Mouse (Mus musculus) heart, embryonic 10.5 days (tissue): ENCODE results near the gene Sept9. TPM values are rescaled to one million over a fixed set of nuclear protein-coding genes. Genes with fewer than 3 reads are reported as not detected.

ENCODE experiments used
- DNase-seq: peaks from one replicate; pipeline ENCODE4 v3.0.0-alpha.2; 2017; ENCODE audit warnings: low spot score
- H3K27ac ChIP-seq: fragments of 300-500 bp; sonication (generic); 2 replicates; pipeline ENCODE4 v1.5.1; 2016; ENCODE audit warnings: mild to moderate bottlenecking
- H3K27me3 ChIP-seq: fragments of 300-500 bp; sonication (generic); 2 replicates; pipeline ENCODE4 v1.6.1; 2016; ENCODE audit warnings: mild to moderate bottlenecking; ENCODE audit not compliant: poor library complexity, insufficient read depth, severe bottlenecking
- H3K36me3 ChIP-seq: fragments of 300-500 bp; sonication (generic); 2 replicates; pipeline ENCODE4 v1.6.1; 2016; ENCODE audit warnings: mild to moderate bottlenecking, moderate library complexity
- H3K4me1 ChIP-seq: fragments of 300-500 bp; sonication (generic); 2 replicates; pipeline ENCODE4 v1.6.1; 2016; ENCODE audit warnings: mild to moderate bottlenecking
- H3K4me3 ChIP-seq: fragments of 300-500 bp; sonication (generic); 2 replicates; pipeline ENCODE4 v1.5.1; 2016; ENCODE audit warnings: mild to moderate bottlenecking, moderate library complexity
- H3K9me3 ChIP-seq: fragments of 300-500 bp; sonication (generic); 2 replicates; pipeline ENCODE4 v1.6.1; 2016; ENCODE audit warnings: mild to moderate bottlenecking, moderate library complexity
- WGBS: fragments of 180-500 bp; shearing (Covaris S2); methylation state at CpG from one replicate; pipeline ENCODE4 v1.1.7; 2016; 5-methylcytosine and 5-hydroxymethylcytosine counted together
- polyA plus RNA-seq: library from polyadenylated mRNA; unstranded; fragments of >200 nt; fragmentation: Nextera tagmentation; extraction: Ambion mirVana; gene quantifications from 2 replicates; pipeline ENCODE4 v1.2.1, GENCODE M21; 2016

Sept9 gene
- 148 and 164 TPM in 2 replicates for polyA plus RNA-seq

- Histone ChIP-seq H3K27me3 (peaks cover 80% of the 10 kb centered on the region), H3K4me3 (peak within 1 kb of the TSS; percentile 72), H3K27ac (peak within 1 kb of the TSS; percentile 80), H3K9me3 (no peaks in the 10 kb centered on the region), H3K36me3 (0 out of 2 replicates have a peak, but pooled peaks cover 3% of the 10 kb centered on the region), H3K4me1 (peaks cover 56% of the 10 kb centered on the region)
- no peak for DNase-seq
- under 1% methylated on average over 70 of the region's 70 CpGs for WGBS
Observed at GRCm38 (mm10) chr11:117199282-117200175, at the start of gene Sept9. Gene Sept9, plus strand, starts transcription at chr11:117199661.

- no peak overlapping the region for H3K27ac ChIP-seq
- no peaks in the 10 kb centered on the region for H3K9me3 ChIP-seq
- peaks cover 94% of the 10 kb centered on the region for H3K36me3 ChIP-seq
- 83% methylated on average over 9 of the region's 9 CpGs for WGBS
- peaks cover 40% of the 10 kb centered on the region for H3K4me1 ChIP-seq
- no peaks in the 10 kb centered on the region for H3K27me3 ChIP-seq
- no peak overlapping the region for H3K4me3 ChIP-seq
- no peak for DNase-seq
Observed at GRCm38 (mm10) chr11:117150467-117150966, 48.9 kb upstream of the Sept9 start.

- 87% methylated on average over 7 of the region's 7 CpGs for WGBS
- peaks cover 93% of the 10 kb centered on the region for H3K36me3 ChIP-seq
- no peak overlapping the region for H3K27ac ChIP-seq
- H3K27me3 ChIP-seq = no peaks in the 10 kb centered on the region
- no peaks in the 10 kb centered on the region for H3K9me3 ChIP-seq
- no peak overlapping the region for H3K4me3 ChIP-seq
- H3K4me1 ChIP-seq = peaks cover 50% of the 10 kb centered on the region
- DNase-seq = no peak
Observed at GRCm38 (mm10) chr11:117151461-117151860, 48.0 kb upstream of the Sept9 start.

GRCm38 (mm10) chr11:117152541-117152940 is 46.9 kb upstream of the Sept9 start:
- Histone ChIP-seq H3K36me3 (peaks cover 92% of the 10 kb centered on the region), H3K27me3 (no peaks in the 10 kb centered on the region), H3K27ac (no peak overlapping the region), H3K4me3 (no peak overlapping the region), H3K4me1 (peaks cover 44% of the 10 kb centered on the region), H3K9me3 (no peaks in the 10 kb centered on the region)
- 92% methylated on average over 6 of the region's 6 CpGs for WGBS
- DNase-seq = no peak

- 80% methylated on average over 9 of the region's 9 CpGs for WGBS
- Histone ChIP-seq H3K4me1 (peaks cover 41% of the 10 kb centered on the region), H3K36me3 (peaks cover 92% of the 10 kb centered on the region), H3K27me3 (no peaks in the 10 kb centered on the region), H3K27ac (peak overlapping the region; percentile 38), H3K4me3 (no peak overlapping the region), H3K9me3 (no peaks in the 10 kb centered on the region)
- no peak for DNase-seq
Observed at GRCm38 (mm10) chr11:117153553-117153952, 45.9 kb upstream of the Sept9 start.

GRCm38 (mm10) chr11:117154088-117154815 is 45.2 kb upstream of the Sept9 start:
- H3K4me1 ChIP-seq = peaks cover 42% of the 10 kb centered on the region
- 32% methylated on average over 7 of the region's 7 CpGs for WGBS
- no peak for DNase-seq
- peaks cover 92% of the 10 kb centered on the region for H3K36me3 ChIP-seq
- peak overlapping the region; percentile 38 for H3K27ac ChIP-seq
- no peak overlapping the region for H3K4me3 ChIP-seq
- H3K27me3 ChIP-seq = no peaks in the 10 kb centered on the region
- no peaks in the 10 kb centered on the region for H3K9me3 ChIP-seq

- Histone ChIP-seq H3K4me1 (peaks cover 50% of the 10 kb centered on the region), H3K27ac (no peak overlapping the region), H3K9me3 (no peaks in the 10 kb centered on the region), H3K27me3 (no peaks in the 10 kb centered on the region), H3K36me3 (peaks cover 83% of the 10 kb centered on the region), H3K4me3 (no peak overlapping the region)
- peak; percentile 88 for DNase-seq
- 14% methylated on average over 13 of the region's 15 CpGs for WGBS
Observed at GRCm38 (mm10) chr11:117156725-117157124, 42.7 kb upstream of the Sept9 start.

GRCm38 (mm10) chr11:117158343-117158742 is 41.1 kb upstream of the Sept9 start:
- H3K27me3 ChIP-seq = 0 out of 2 replicates have a peak, but pooled peaks cover 4% of the 10 kb centered on the region
- peaks cover 71% of the 10 kb centered on the region for H3K36me3 ChIP-seq
- DNase-seq = no peak
- no peak overlapping the region for H3K27ac ChIP-seq
- WGBS = 89% methylated on average over 11 of the region's 11 CpGs
- H3K4me1 ChIP-seq = peaks cover 62% of the 10 kb centered on the region
- H3K9me3 ChIP-seq = no peaks in the 10 kb centered on the region
- no peak overlapping the region for H3K4me3 ChIP-seq

GRCm38 (mm10) chr11:117159257-117159945 is 40.1 kb upstream of the Sept9 start:
- 0 out of 2 replicates have a peak, but pooled peaks cover 4% of the 10 kb centered on the region for H3K27me3 ChIP-seq
- H3K27ac ChIP-seq = no peak overlapping the region
- no peak overlapping the region for H3K4me3 ChIP-seq
- DNase-seq = no peak
- H3K4me1 ChIP-seq = peaks cover 58% of the 10 kb centered on the region
- H3K9me3 ChIP-seq = no peaks in the 10 kb centered on the region
- WGBS = 95% methylated on average over 13 of the region's 13 CpGs
- H3K36me3 ChIP-seq = peaks cover 63% of the 10 kb centered on the region

GRCm38 (mm10) chr11:117159946-117160307 is 39.5 kb upstream of the Sept9 start:
- H3K27me3 ChIP-seq = 0 out of 2 replicates have a peak, but pooled peaks cover 4% of the 10 kb centered on the region
- H3K27ac ChIP-seq = no peak overlapping the region
- peaks cover 58% of the 10 kb centered on the region for H3K36me3 ChIP-seq
- no peak for DNase-seq
- no peak overlapping the region for H3K4me3 ChIP-seq
- H3K4me1 ChIP-seq = peaks cover 53% of the 10 kb centered on the region
- no peaks in the 10 kb centered on the region for H3K9me3 ChIP-seq
- 85% methylated on average over 5 of the region's 5 CpGs for WGBS

GRCm38 (mm10) chr11:117160791-117161190 is 38.7 kb upstream of the Sept9 start:
- Histone ChIP-seq H3K9me3 (no peaks in the 10 kb centered on the region), H3K36me3 (peaks cover 49% of the 10 kb centered on the region), H3K27ac (no peak overlapping the region), H3K27me3 (0 out of 2 replicates have a peak, but pooled peaks cover 4% of the 10 kb centered on the region), H3K4me1 (peaks cover 45% of the 10 kb centered on the region), H3K4me3 (no peak overlapping the region)
- 91% methylated on average over 12 of the region's 12 CpGs for WGBS
- no peak for DNase-seq

- 0 out of 2 replicates have a peak, but pooled peaks cover 4% of the 10 kb centered on the region for H3K27me3 ChIP-seq
- H3K4me3 ChIP-seq = no peak overlapping the region
- 68% methylated on average over 8 of the region's 8 CpGs for WGBS
- DNase-seq = no peak
- no peak overlapping the region for H3K27ac ChIP-seq
- H3K4me1 ChIP-seq = peaks cover 41% of the 10 kb centered on the region
- peaks cover 43% of the 10 kb centered on the region for H3K36me3 ChIP-seq
- H3K9me3 ChIP-seq = no peaks in the 10 kb centered on the region
Observed at GRCm38 (mm10) chr11:117161574-117161973, 37.9 kb upstream of the Sept9 start.
